Mouse (Mus musculus) WW6 (cell line): ENCODE results near the gene Slc4a11.

Experiments used
- DNase-seq: peaks from one replicate; pipeline ENCODE4 v3.0.0-alpha.2; 2013; ENCODE audit warnings: low read depth, low spot score

The Slc4a11 gene

GRCm38 (mm10) chr2:130697153-130697810, at the start of gene Slc4a11:
Gene Slc4a11, minus strand, starts transcription at chr2:130697519.
- peak; percentile 75 for DNase-seq

DNA sequence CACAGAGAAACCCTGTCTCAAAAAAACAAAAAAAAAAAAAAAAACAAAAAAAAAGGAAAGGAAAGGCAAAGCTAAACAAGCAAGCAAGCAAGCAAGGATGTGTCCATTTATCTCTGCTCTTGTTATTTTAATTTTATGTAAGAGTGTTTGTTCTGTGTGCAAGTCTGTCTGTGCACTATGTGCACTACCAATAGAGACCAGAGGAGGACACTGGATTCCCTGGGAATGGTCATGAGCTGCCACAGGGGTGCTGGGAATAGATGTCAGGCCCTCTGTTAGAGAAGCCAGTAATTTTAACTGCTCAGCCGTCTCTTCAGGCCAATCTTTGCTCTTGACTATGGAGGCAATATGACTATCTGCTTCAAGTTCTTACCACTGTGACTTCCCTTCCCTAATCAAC, 46.3 kb upstream of the Slc4a11 start:
- no peak for DNase-seq

- DNase-seq: no peak
Measured at GRCm38 (mm10) chr2:130740096-130740495, 42.8 kb upstream of the Slc4a11 start.

GRCm38 (mm10) chr2:130738019-130738418, 40.7 kb upstream of the Slc4a11 start:
- DNase-seq: no peak

GRCm38 (mm10) chr2:130735281-130735680, 38.0 kb upstream of the Slc4a11 start:
- no peak for DNase-seq

GRCm38 (mm10) chr2:130733444-130733843, 36.1 kb upstream of the Slc4a11 start:
- no peak for DNase-seq

- DNase-seq: no peak
Measured at GRCm38 (mm10) chr2:130731855-130732254, 34.5 kb upstream of the Slc4a11 start.

DNA sequence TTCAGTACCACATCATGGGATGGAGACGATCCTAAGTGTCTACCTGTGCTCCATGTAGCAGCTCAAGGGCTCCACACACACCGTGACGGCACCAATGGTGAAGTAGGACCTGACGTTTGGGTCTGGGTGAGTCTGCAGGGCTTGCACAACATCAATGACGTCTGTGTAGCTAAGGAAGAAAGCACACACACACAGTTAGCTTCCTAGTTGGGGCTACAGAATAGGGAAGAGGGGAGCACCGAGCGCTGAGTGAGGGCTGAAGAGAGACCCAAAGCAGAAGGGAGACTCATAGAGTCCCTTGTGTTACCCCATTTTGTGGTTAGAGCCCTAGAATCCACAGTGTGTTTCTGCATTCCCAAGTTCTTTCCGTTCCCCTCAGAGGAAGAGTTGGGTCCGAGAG, 33.4 kb upstream of the Slc4a11 start:
- DNase-seq: no peak

DNA sequence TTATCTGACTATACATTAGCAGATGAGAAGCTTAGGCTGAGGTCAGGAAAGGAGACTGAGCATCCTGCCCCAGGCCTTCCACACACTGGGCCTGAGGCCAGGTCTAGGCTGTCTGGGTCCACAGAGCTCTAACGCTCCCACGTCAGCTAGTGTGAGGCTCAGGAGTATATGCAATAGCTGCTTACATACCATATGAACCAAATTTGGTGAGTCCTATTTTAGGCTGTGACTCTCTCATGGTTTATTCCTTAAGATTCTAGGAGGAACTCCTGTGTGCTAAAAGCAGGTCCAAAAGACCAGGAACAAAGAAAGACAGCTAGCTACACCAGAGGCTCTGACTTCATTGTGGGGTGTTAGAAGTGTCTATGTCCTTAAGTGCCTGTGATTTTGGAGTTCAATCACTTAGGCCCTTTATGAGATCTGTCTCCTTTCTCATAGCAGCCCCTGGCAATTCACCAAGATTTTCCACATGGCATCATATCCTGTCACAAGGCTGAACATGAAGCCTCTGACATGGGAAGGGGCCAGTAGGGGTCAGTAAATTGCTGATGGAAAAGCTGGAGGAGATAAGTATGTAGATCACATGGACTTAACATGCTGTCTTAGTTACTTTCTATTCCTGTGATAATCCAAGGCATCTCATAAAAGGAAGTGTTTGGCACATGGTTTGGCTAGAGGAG, 31.7 kb upstream of the Slc4a11 start:
- no peak for DNase-seq

DNA sequence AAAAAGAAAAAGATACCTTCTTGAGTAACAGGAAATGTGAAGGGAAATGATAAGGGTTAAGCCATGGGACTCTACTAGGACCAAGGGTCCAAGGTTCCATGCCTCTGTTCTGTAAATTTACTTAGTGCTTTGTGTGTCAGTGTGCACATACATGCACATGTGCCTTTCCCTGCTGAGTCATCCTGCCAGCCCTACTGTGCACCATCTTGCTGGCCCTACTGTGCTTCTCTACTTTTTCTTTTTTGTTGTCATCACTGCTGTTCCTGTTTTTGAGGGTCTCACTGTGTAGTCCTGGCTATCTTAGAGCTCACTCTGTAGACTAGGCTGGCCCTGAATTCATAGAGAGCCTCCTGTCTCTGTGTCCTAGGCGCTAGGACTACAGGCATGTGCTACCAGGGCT, 30.4 kb upstream of the Slc4a11 start:
- DNase-seq: no peak

- no peak for DNase-seq
Measured at GRCm38 (mm10) chr2:130724369-130724768, 27.1 kb upstream of the Slc4a11 start.

- DNase-seq: no peak
Measured at GRCm38 (mm10) chr2:130717951-130718350, 20.6 kb upstream of the Slc4a11 start.

- no peak for DNase-seq
Measured at GRCm38 (mm10) chr2:130707057-130707456, 9.7 kb upstream of the Slc4a11 start.

GRCm38 (mm10) chr2:130706602-130707001, 9.3 kb upstream of the Slc4a11 start:
- DNase-seq: no peak

- DNase-seq: no peak
Measured at GRCm38 (mm10) chr2:130705178-130705577, 7.9 kb upstream of the Slc4a11 start.

DNA sequence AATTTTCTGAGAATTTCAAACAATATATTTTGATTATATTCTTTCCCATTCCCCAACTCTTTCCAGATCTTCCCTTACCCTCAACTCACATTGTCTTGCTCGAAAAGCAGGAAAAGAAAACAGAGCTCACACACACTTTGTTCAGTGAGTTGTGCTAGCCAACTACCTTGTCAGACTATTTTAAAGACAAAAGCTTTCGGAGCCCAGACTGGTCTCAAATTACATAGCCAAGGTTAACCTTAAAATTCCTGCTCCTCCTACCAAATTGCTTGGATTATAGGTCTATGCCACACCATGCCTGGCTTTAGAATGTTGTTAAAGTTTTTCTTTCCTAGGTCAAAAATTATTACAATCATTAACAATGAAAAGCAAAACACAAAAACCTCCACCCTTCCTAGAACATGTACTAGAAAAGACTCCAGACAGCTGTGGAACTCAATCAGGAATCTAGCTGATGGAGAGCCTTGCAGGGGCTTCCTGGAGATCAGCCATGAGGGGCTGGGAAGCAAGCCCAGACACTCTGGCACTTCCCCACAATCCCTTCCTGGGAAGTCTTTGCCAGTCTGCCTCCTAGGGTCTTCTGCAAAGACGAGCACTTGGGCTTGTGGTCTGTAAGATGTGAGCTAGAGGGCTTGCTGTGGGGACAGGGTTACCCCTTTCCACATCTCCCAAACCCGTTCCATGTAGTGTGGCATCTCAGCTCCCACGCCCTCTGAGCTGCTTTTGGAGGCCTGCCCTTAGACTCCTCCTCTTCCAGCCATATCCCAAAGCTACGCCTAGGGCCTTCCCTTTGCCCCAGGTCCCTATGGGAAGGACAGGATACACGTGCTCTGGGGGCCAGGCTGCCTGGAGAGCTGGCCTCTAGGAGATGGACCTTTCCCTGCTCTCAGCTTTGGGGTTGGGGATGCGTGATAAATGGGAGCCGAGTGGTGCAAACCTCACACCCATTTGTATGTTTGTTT, 7.0 kb upstream of the Slc4a11 start:
- no peak for DNase-seq

- DNase-seq: no peak
Measured at GRCm38 (mm10) chr2:130697821-130698266, 525 bp upstream of the Slc4a11 start.

DNA sequence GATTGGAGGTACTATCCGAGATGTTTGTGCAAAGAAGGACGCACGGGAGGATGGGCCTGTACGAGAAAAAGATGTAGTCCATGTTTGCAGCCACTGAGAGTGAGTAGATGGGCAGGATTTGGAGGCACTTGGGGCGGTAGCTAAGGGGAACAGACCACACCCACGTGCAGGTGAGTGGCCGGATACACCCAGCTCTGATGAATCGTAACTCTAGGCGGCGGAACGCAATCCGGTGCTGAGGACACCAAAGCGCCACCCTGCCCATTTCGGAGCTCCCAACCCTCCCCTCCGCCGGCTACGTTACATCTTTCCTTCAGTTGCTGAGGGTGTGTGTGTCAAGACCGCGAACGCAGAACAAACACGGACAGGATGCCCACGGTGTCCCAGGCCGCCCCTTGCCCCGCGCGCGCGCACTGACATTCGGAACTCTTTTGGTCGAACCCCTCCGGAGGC, 593 bp downstream of the Slc4a11 start:
- peak; percentile 22 for DNase-seq

DNA sequence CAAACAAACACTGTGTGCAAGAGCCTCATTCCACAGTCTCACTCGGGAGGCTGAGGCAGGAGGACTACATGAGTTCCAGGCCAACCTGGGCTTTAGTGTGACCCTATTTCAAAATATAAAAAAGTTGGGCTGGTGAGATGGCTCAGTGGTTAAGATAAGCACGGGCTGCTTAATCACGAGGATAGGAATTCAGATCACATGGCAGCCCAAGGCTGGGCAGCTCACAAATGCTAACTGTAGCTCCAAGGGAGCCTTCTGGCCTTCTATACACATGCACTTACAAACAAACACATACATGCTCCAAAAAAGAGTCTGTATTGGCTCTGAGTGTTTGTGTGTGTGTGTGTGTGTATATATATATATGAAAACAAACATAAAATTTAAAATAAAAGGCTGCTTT, 3.8 kb downstream of the Slc4a11 start:
- DNase-seq: no peak

DNA sequence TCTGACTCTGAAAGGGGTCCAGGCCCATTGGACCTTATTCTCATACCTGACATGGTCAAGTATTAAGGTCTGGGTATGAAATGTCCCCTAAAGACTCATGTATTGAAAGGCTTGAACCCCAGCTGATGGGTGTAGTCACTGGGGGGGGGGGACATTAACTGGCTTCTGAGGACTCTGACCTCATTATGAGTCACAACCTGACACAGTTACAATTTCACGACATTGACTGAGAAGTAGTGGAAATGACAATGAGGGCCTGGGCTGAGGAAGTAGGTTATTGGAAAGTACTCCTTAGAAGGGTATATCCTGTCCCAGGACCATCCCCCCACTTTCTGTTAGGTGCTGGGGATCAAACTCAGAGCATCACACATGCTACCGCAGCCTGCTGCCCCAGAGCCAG, 8.3 kb downstream of the Slc4a11 start:
- no peak for DNase-seq

DNA sequence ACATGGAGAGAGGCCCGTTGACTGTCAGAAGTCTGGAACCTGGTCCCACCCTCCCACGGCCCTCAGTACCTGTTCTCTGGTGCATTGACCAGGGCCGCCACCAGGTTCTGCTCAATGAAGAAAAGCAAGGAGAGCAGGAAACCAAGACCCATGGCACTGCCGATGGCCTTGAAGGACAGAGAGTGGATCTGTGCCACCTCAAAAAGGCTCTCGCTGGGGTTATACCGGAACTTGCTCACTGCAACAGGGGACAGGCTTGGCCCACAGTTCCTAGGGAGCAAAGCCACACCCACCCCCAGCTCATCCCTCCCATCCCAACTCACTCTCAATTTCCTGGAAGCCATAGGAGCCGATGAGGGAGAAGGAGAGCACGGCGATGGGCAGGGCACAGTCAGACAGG, 11.9 kb downstream of the Slc4a11 start:
- no peak for DNase-seq

DNA sequence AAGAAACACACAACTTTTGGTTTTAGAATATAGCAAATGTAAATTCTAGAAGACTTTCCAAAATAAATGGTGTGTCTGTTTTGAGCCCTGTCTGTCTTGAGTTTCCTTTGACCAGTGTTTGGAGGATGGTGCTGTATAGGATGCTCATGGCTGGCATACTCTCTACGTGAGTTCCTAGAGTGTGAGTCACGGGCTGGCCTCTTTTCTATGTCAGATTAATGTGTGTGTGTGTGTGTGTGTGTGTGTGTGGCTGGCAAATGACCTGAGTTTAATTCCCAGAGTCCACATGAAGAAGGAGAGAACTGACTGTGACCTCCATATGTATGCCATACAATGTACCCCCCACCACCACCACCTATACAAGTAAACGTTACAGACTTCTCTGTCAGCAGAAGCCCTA, 15.8 kb downstream of the Slc4a11 start:
- DNase-seq: no peak
